Mouse (Mus musculus) fibroblast of lung, adult 2 months (primary cell): ENCODE results near the gene Katnal1.
A peak's percentile ranks its signal among the peaks of the same experiment; 100 is the strongest.

Experiments
- DNase-seq: peaks from one replicate; pipeline ENCODE4 v3.0.0-alpha.2; 2011; ENCODE audit warnings: low read depth

Katnal1 gene

DNA sequence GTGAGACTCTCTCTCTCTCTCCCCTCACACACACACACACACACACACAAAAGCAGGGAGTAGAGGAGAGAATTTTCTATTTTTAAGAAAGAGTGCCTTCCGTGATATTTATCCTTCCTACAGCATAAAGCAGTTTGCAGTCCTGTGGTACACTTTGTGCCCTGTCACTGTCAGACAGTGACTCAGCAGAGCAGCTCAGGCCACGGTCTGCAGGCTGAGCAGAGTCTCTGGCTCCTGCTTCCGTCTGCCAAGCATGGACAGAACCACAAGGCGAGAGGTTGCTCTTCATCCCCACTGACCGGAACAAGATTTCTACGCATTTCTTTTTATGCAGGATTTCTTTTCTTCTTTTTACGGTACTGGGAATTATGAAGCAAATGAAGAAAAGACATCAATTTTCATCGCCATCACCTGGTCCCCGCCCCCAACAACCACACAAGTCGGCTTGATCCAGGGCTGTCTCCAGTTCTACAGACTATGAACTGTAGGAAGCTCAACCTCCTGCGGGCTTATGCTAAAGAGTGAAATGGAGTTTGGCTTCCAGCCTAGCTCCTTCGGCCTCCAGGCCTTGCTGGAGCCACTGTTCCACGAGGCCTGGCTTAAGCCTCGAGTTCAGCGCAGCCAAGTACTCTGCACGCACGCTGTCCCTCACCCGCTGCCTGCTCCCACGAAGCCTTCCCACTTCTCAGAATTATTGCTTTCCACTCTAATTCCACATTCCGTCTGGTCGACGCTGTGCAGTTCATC is 25.4 kb upstream of the Katnal1 start:
- no peak for DNase-seq

- no peak for DNase-seq
Observed at GRCm38 (mm10) chr5:148953098-148953497, 24.0 kb upstream of the Katnal1 start.

GRCm38 (mm10) chr5:148952419-148952818 is 23.3 kb upstream of the Katnal1 start:
- DNase-seq: no peak

DNA sequence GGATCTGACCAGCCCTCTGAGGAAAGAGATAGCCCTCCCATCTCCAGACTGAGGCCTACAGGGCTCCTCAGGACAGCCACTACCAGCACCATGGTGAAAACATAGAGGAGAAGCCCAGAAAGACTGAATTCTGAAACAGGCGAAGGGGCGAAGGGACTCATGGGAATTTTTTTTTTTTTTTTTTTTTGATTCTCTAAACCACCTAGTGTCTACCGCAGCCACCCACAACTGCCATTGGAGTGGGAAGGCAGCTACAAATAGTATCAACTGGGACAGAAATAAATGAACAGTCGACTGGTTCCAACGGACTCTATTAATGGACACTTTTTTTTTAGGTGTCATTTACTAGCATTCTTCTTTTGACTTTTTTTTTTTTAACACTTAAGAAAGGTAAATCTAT is 22.2 kb upstream of the Katnal1 start:
- DNase-seq: no peak

DNA sequence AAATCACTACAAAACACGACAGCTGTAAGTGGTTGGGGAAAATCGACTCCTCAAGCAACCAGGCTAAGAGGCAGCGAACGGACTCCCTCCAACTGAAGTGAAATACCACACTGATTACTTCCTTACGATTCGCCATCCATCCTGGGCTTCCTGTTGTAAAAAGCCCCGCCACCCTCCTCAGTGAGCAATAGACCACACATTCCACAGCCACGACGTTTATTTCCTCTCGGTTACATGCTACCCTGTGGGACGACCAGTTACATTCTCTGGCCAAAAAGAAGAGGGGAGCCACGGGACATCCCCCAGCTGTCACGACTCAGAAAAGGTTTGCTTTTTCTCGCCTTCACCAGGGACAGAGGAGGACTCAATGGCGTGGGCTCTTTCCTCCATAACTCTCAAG is 20.9 kb upstream of the Katnal1 start:
- DNase-seq: no peak

GRCm38 (mm10) chr5:148948577-148948976 is 19.5 kb upstream of the Katnal1 start:
- no peak for DNase-seq

- no peak for DNase-seq
Observed at GRCm38 (mm10) chr5:148947412-148947811, 18.3 kb upstream of the Katnal1 start.

DNA sequence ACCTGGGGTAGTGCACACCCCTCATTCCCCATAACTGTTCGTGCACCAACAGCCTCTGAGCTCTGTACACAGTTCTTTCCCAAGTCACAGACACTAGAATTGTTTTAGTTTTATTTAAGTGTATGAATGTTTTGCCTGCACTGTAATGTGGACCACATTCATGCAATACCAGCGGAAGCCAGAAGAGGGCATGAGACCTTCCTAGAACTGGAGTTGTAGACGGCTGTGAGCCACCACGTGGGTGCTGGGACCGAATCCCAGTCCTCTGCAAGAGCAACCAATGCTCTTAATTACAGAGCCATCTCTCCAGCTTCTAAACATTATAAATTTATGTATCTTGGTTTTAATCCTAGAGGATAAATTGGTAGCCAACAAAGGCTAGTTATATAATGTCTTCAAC is 17.7 kb upstream of the Katnal1 start:
- DNase-seq: no peak

- DNase-seq: no peak
Observed at GRCm38 (mm10) chr5:148945735-148946134, 16.6 kb upstream of the Katnal1 start.

GRCm38 (mm10) chr5:148944024-148944423 is 14.9 kb upstream of the Katnal1 start:
- DNase-seq: no peak

DNA sequence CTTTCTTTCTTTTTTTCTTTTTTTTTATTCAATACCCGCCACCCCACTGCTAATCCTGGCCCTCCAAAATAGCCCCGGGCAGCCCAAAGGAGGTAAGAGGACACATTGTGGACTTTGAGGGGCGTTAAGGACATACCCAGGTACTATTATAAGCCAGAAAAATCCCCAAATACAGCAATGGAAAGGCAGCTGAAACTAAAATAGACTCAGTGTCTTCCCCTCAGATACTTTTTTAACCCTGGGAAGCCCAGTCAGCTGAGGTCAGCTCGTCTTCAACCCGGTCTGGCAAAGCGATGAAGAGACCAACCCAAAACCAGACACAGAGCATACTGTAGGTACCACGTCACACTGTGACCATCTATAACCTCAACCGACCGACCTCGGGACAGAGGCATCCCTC is 14.3 kb upstream of the Katnal1 start:
- no peak for DNase-seq

DNA sequence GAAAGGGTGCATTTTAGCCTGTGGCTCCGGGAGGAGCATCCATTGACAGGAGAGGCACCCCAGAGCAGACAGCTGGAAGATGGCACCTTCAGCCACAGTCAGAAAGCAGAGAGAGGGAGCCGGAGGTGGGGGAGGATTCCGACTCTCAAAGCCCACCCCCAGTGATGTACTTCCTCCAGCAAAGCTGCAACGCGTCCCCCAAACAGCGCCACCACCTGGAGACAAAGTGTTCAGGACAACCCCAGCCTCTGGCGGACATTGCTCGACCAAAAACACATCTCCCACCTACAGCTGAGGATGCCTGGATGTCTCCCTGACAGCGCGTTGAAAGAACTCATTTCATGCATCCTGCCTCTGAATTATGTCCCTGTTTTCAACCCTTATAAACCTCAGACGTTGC is 13.8 kb upstream of the Katnal1 start:
- DNase-seq: no peak

GRCm38 (mm10) chr5:148942305-148942704 is 13.2 kb upstream of the Katnal1 start:
- DNase-seq: no peak

DNA sequence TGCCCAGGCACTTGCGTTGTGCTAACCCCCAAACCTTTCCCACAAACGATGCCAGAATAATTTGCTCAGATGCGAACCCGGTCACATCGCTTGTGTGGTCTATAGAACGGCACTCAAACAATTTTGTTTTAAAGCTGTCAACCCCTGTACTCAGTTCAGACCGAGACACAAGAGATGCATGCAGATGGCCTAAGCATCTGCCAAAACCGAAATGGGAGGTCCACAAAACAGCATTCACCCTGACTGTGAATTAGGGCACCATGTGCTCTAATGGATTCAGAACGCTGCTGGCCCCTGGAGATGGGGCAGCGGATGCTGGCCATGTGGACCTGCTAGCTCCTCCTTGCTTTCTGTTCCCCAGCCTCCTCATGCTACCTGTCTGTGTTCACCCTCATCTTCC is 12.7 kb upstream of the Katnal1 start:
- DNase-seq: no peak

- DNase-seq: no peak
Observed at GRCm38 (mm10) chr5:148939948-148940382, 10.8 kb upstream of the Katnal1 start.

- no peak for DNase-seq
Observed at GRCm38 (mm10) chr5:148936516-148936951, 7.4 kb upstream of the Katnal1 start.

GRCm38 (mm10) chr5:148935871-148936270 is 6.8 kb upstream of the Katnal1 start:
- no peak for DNase-seq

- DNase-seq: no peak
Observed at GRCm38 (mm10) chr5:148935071-148935821, 6.1 kb upstream of the Katnal1 start.

DNA sequence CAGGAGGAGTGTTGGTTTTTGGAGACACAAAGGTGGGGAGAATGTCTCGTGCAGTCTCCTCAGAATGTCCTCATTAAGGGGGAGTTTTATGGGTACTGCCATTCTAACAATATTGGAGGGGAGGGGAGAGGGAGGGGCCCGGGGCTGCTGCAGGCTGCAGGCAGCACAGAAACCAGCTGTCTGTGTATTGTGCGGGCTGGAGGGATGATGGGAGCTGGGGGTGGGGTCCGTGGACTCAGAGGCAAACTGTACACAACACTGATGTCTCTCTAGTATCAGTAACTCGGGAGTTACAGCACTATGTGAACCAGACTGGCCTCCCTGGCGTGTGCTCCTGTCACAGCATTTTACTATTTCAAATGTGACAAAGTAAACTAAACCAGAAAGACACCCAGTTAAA is 5.3 kb upstream of the Katnal1 start:
- no peak for DNase-seq

GRCm38 (mm10) chr5:148933767-148934166 is 4.6 kb upstream of the Katnal1 start:
- no peak for DNase-seq

GRCm38 (mm10) chr5:148931301-148931700 is 2.2 kb upstream of the Katnal1 start:
- no peak for DNase-seq

- DNase-seq: peak; percentile 86
Observed at GRCm38 (mm10) chr5:148928382-148929115, 571 bp downstream of the Katnal1 start.

DNA sequence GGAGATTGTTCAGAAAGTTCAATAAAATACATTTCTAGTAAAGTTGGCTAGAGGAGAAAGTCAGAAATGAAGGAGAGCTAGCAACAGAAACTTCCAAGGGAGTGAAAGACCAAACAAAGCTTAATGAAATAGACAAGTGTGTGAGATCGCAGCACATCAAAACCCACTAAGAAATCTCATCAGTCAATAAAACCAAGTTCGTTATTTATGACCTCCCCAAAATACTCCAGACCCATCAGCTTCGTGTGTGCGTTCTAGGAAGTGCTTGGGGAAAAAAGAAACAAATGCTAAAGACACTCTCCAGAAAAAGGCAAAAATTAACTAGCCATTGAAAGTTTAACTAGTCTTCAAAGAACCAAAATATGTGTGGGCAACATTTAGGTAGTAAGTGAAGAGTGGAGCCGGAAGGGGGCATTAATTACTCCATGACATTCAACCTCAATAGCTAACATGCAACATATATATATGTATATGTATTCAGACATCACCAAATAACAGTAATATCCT is 1.4 kb downstream of the Katnal1 start:
- DNase-seq: no peak
